Mouse (Mus musculus): ENCODE measurements around the gene Fam241b.

DNA sequence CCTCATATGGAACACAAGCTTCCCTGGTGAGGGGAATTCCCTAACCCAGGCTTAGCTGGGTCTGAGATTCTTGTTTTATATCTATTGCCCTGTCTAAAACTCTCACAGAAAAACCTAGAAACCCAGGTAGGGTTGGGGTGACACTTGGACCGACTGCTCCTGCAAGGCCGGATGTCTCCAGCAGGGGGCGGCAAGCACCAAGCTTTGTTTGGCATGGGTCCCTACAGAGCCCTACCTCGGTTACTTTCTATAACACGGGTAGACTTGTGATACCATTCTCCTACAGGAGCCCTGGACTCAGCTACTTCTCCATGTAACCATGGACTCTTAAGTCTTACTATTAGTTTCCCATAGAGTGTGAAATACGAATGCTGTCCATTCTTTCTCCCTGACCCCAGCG, 43.2 kb upstream of the Fam241b start:
- TF ChIP-seq POLR2A (IDR thresholded peaks at IDR 0.05; ENCODE audit: control insufficient read depth in 1 of 2, insufficient read depth in 1 of 2, low read depth in 1 of 2, low read length in 2 of 2, poor library complexity in 1 of 2) (no peak), CTCF (IDR thresholded peaks at IDR 0.05 in 2 of 3, conservative IDR thresholded peaks at IDR 0.05 in 1 of 3; ENCODE audit: control insufficient read depth in 1 of 3, insufficient read depth in 1 of 3, low read depth in 2 of 3, low read length in 3 of 3, poor library complexity in 1 of 3, severe bottlenecking in 1 of 3) (peak; percentile 83 to 99 (median 98)), BHLHE40 (IDR thresholded peaks at IDR 0.05; ENCODE audit: borderline replicate concordance, low read depth, low read length) (no peak), CHD2 (IDR thresholded peaks at IDR 0.05; ENCODE audit: low read length) (no peak), HCFC1 (IDR thresholded peaks at IDR 0.05; ENCODE audit: low read depth, low read length) (no peak), MYC (IDR thresholded peaks at IDR 0.05; ENCODE audit: low read depth, low read length) (peak; percentile 40; the same call in 1 of the 2 replicates), RAD21 (IDR thresholded peaks at IDR 0.05; ENCODE audit: low read depth, low read length) (no peak; the same call in none of the 2 replicates), ZNF384 (IDR thresholded peaks at IDR 0.05; ENCODE audit: low read depth, low read length) (no peak), ZC3H11A (IDR thresholded peaks at IDR 0.05; ENCODE audit: low read depth, low read length) (peak; percentile 99), MAX (IDR thresholded peaks at IDR 0.05; ENCODE audit: low read length) (no peak), GATA1 (IDR thresholded peaks at IDR 0.05; ENCODE audit: low read depth, low read length) (no peak), EP300 (IDR thresholded peaks at IDR 0.05; ENCODE audit: low read depth in 1 of 2, low read length in 2 of 2) (no peak), MAZ (IDR thresholded peaks at IDR 0.05; ENCODE audit: low read depth, low read length) (no peak)
